Mouse (Mus musculus) liver, embryonic 16.5 days (tissue): Measurements from ENCODE around the gene Pde7b. TPM values are rescaled to one million over a fixed set of nuclear protein-coding genes. Genes with fewer than 3 reads are reported as not detected.

Experiments used
- ATAC-seq: fragments of 200-750 bp; cut with Nextera tagmentation; 2 replicates; pipeline ENCODE4 v1.8.0; 2017; ENCODE audit warnings: low read depth, mild to moderate bottlenecking, moderate number of reproducible peaks, moderate library complexity
- H3K27ac ChIP-seq: fragments of 300-500 bp; sonication (generic); 2 replicates; pipeline ENCODE4 v1.5.1; 2014; ENCODE audit warnings: mild to moderate bottlenecking, low read length
- H3K27me3 ChIP-seq: fragments of 300-500 bp; sonication (generic); 2 replicates; pipeline ENCODE4 v1.6.1; 2014; ENCODE audit warnings: low read depth, low read length, mixed read lengths; ENCODE audit not compliant: control insufficient read depth, insufficient read depth
- H3K36me3 ChIP-seq: fragments of 300-500 bp; sonication (generic); 2 replicates; pipeline ENCODE4 v1.6.1; 2014; ENCODE audit warnings: mild to moderate bottlenecking; ENCODE audit not compliant: control insufficient read depth, insufficient read depth
- H3K4me1 ChIP-seq: fragments of 300-500 bp; sonication (generic); 2 replicates; pipeline ENCODE4 v1.6.1; 2014; ENCODE audit warnings: low read depth, low read length, mixed read lengths; ENCODE audit not compliant: control insufficient read depth
- H3K4me2 ChIP-seq: fragments of 300-500 bp; sonication (generic); 2 replicates; pipeline ENCODE4 v1.6.1; 2014; ENCODE audit warnings: low read depth, low read length, mixed read lengths
- H3K4me3 ChIP-seq: fragments of 300-500 bp; sonication (generic); 2 replicates; pipeline ENCODE4 v1.5.1; 2014; ENCODE audit warnings: low read depth, mild to moderate bottlenecking, low read length
- H3K9ac ChIP-seq: fragments of 300-500 bp; sonication (generic); 2 replicates; pipeline ENCODE4 v1.6.1; 2014; ENCODE audit warnings: low read depth, low read length
- H3K9me3 ChIP-seq: fragments of 300-500 bp; sonication (generic); replicated peaks from 2 replicates; pipeline ENCODE4 v1.6.1; 2016; ENCODE audit warnings: low read length; ENCODE audit not compliant: control insufficient read depth
- WGBS: fragments of 180-500 bp; shearing (Covaris S2); extraction: QIAGEN DNeasy Blood & Tissue Kit; methylation state at CpG from one replicate; pipeline ENCODE4 v1.1.7; 2014; ENCODE audit not compliant: insufficient replicate concordance; 5-methylcytosine and 5-hydroxymethylcytosine counted together
- polyA plus RNA-seq: library from polyadenylated mRNA; unstranded; fragments of >200 nt; fragmentation: Nextera tagmentation; extraction: Ambion mirVana; gene quantifications from 2 replicates; pipeline ENCODE4 v1.2.1, GENCODE M21; 2015

Gene Pde7b
- polyA plus RNA-seq, 1 experiment from 2014 or later: 0.25 TPM

GRCm38 (mm10) chr10:20492216-20492964 is 232.5 kb downstream of the Pde7b start:
- 66% methylated on average over 11 of the region's 11 CpGs for WGBS
- Histone ChIP-seq H3K4me3 (no peak overlapping the region), H3K4me2 (no peak overlapping the region), H3K9me3 (no peaks in the 10 kb centered on the region), H3K27me3 (no peaks in the 10 kb centered on the region), H3K9ac (no peak overlapping the region), H3K36me3 (no peaks in the 10 kb centered on the region), H3K4me1 (no peaks in the 10 kb centered on the region), H3K27ac (no peak overlapping the region)
- no peak for ATAC-seq

- 20% methylated on average over 1 of the region's 1 CpGs for WGBS
- no peak overlapping the region for H3K4me3 ChIP-seq
These were observed 234.1 kb downstream of the Pde7b start for GRCm38 (mm10) chr10:20490775-20491174.

GRCm38 (mm10) chr10:20490281-20490680 is 234.6 kb downstream of the Pde7b start:
- H3K4me2 ChIP-seq: no peak overlapping the region
- no peak for ATAC-seq
- H3K9ac ChIP-seq: no peak overlapping the region
- no peak overlapping the region for H3K4me3 ChIP-seq
- no peak overlapping the region for H3K27ac ChIP-seq
- no peaks in the 10 kb centered on the region for H3K9me3 ChIP-seq
- H3K4me1 ChIP-seq: no peaks in the 10 kb centered on the region
- no peaks in the 10 kb centered on the region for H3K27me3 ChIP-seq
- WGBS: 52% methylated on average over 8 of the region's 8 CpGs
- no peaks in the 10 kb centered on the region for H3K36me3 ChIP-seq

More at GRCm38 (mm10) chr10:20490775-20491174, 234.1 kb downstream of the Pde7b start:
- H3K4me2 ChIP-seq: no peak overlapping the region
- no peaks in the 10 kb centered on the region for H3K9me3 ChIP-seq
- H3K9ac ChIP-seq: no peak overlapping the region
- no peaks in the 10 kb centered on the region for H3K36me3 ChIP-seq
- H3K4me1 ChIP-seq: no peaks in the 10 kb centered on the region
- no peaks in the 10 kb centered on the region for H3K27me3 ChIP-seq
- no peak for ATAC-seq
- H3K27ac ChIP-seq: no peak overlapping the region

- Histone ChIP-seq H3K9ac (no peak overlapping the region), H3K27me3 (no peaks in the 10 kb centered on the region), H3K36me3 (no peaks in the 10 kb centered on the region), H3K9me3 (no peaks in the 10 kb centered on the region), H3K4me3 (no peak overlapping the region), H3K27ac (no peak overlapping the region), H3K4me2 (no peak overlapping the region), H3K4me1 (no peaks in the 10 kb centered on the region)
- 49% methylated on average over 19 of the region's 19 CpGs for WGBS
- ATAC-seq: peak; percentile 32; the same call in 1 of the 2 replicates
These were observed 238.2 kb downstream of the Pde7b start for GRCm38 (mm10) chr10:20486461-20487253.

- Histone ChIP-seq H3K27ac (no peak overlapping the region), H3K9me3 (no peaks in the 10 kb centered on the region), H3K4me3 (no peak overlapping the region), H3K4me1 (no peaks in the 10 kb centered on the region), H3K27me3 (no peaks in the 10 kb centered on the region), H3K9ac (no peak overlapping the region), H3K4me2 (no peak overlapping the region), H3K36me3 (no peaks in the 10 kb centered on the region)
- WGBS: 54% methylated on average over 3 of the region's 3 CpGs
- no peak for ATAC-seq
These were observed 239.1 kb downstream of the Pde7b start for GRCm38 (mm10) chr10:20485816-20486215.

- Histone ChIP-seq H3K9ac (no peak overlapping the region), H3K36me3 (no peaks in the 10 kb centered on the region), H3K4me1 (no peaks in the 10 kb centered on the region), H3K4me3 (no peak overlapping the region), H3K9me3 (no peaks in the 10 kb centered on the region), H3K27me3 (no peaks in the 10 kb centered on the region), H3K27ac (no peak overlapping the region), H3K4me2 (no peak overlapping the region)
- ATAC-seq: no peak
- 64% methylated on average over 8 of the region's 8 CpGs for WGBS
These were observed 245.4 kb downstream of the Pde7b start for GRCm38 (mm10) chr10:20479481-20479880.

- Histone ChIP-seq H3K4me3 (no peak overlapping the region), H3K27ac (no peak overlapping the region)
These were observed 246.4 kb downstream of the Pde7b start for GRCm38 (mm10) chr10:20478456-20478855.

GRCm38 (mm10) chr10:20474831-20475230 is 250.0 kb downstream of the Pde7b start:
- H3K9me3 ChIP-seq: no peaks in the 10 kb centered on the region
- H3K27me3 ChIP-seq: no peaks in the 10 kb centered on the region
- H3K4me1 ChIP-seq: no peaks in the 10 kb centered on the region
- 64% methylated on average over 7 of the region's 7 CpGs for WGBS
- H3K36me3 ChIP-seq: no peaks in the 10 kb centered on the region
- no peak overlapping the region for H3K4me3 ChIP-seq
- no peak for ATAC-seq
- H3K27ac ChIP-seq: no peak overlapping the region
- no peak overlapping the region for H3K9ac ChIP-seq
- H3K4me2 ChIP-seq: no peak overlapping the region

More at GRCm38 (mm10) chr10:20478456-20478855, 246.4 kb downstream of the Pde7b start:
- Histone ChIP-seq H3K27me3 (no peaks in the 10 kb centered on the region), H3K4me1 (no peaks in the 10 kb centered on the region), H3K4me2 (no peak overlapping the region), H3K36me3 (no peaks in the 10 kb centered on the region), H3K9ac (no peak overlapping the region), H3K9me3 (no peaks in the 10 kb centered on the region)
- no peak for ATAC-seq
- WGBS: 57% methylated on average over 8 of the region's 8 CpGs

- no peak overlapping the region for H3K4me3 ChIP-seq
- no peak overlapping the region for H3K27ac ChIP-seq
- no peaks in the 10 kb centered on the region for H3K27me3 ChIP-seq
- 45% methylated on average over 9 of the region's 9 CpGs for WGBS
- no peak overlapping the region for H3K9ac ChIP-seq
- no peaks in the 10 kb centered on the region for H3K9me3 ChIP-seq
- ATAC-seq: no peak
- no peaks in the 10 kb centered on the region for H3K4me1 ChIP-seq
- H3K36me3 ChIP-seq: no peaks in the 10 kb centered on the region
- no peak overlapping the region for H3K4me2 ChIP-seq
These were observed 250.8 kb downstream of the Pde7b start for GRCm38 (mm10) chr10:20474036-20474435.
